Mouse (Mus musculus): ENCODE results near the gene Hhipl1.

Hhipl1 gene

GRCm38 (mm10) chr12:108355271-108355670 lies 49.2 kb downstream of the Hhipl1 start:
- in situ Hi-C loops (cut with MboI, MseI) = no loop called here

GRCm38 (mm10) chr12:108355986-108356385 lies 49.9 kb downstream of the Hhipl1 start:
- in situ Hi-C loops (cut with MboI, MseI) = no loop called here

DNA sequence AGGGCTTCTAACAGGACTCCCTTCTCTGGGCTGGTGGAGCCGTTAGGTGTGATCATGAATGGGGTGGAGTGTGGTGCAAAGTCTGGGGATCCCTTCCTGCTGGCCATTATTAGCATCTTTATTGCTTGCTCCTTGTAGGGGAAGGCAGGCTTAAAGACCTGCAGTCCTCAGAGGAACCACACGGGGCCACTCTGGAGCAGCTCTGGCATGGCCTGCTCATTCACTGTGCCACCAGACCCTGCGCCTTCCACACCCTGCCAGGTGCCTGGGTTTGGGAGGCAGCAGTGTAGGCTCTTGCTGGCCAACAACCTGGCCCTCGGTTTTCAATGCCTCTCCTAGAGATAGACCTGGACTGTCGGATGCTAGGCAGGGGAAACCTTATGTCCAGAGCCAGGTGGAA lies 57.7 kb downstream of the Hhipl1 start:
- in situ Hi-C loops (cut with MboI, MseI) = loop anchor here (5.0 kb wide), 1 partner anchor 134 kb away; no protein-coding TSS in a partner anchor

GRCm38 (mm10) chr12:108365340-108365739 lies 59.3 kb downstream of the Hhipl1 start:
- in situ Hi-C loops (cut with MboI, MseI) = no loop called here

- in situ Hi-C loops (cut with MboI, MseI) = no loop called here
Measured at GRCm38 (mm10) chr12:108365868-108366267, 59.8 kb downstream of the Hhipl1 start.

DNA sequence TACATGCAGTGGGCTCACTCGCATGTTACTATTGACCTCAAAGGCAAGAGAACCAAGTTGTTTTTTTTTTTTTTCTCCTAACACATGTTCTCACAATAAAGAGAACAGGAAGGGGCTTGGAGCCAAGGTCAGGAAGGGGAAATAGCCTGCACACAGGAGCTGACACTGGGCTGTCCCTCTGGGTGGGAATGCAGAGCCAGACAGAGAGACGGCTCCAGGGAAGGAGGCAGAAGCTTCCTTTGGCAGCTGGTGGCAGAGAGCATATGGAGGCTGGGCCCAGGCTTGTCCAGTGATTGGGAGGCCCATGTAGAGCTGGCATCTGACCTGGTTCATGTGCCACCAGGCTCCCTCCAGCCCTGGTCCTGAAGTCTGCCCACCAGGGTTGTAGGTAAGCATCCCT lies 61.8 kb downstream of the Hhipl1 start:
- in situ Hi-C loops (cut with MboI, MseI) = no loop called here

DNA sequence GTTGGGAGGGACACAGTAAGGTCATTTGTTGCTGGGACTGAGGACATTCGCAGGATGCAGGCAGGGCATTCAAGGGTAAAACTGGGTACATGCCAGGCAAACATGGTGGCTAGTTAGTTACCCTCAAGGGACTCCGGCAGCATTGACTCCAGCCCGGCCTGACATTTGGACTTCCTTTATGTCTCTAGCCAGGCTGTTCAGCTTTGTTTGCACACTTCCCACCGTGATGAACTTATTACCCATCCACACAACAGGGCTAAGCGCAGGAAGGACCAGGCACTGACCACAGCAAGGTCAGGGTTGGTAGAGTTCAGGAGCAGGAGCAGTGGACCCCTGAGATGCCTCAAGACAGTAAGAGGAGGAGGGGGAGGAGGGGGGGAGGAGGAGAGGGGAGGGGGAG lies 62.9 kb downstream of the Hhipl1 start:
- in situ Hi-C loops (cut with MboI, MseI) = no loop called here

GRCm38 (mm10) chr12:108370596-108371428 lies 64.7 kb downstream of the Hhipl1 start, which contains the start of gene Eml1:
TSS of gene Eml1 (plus strand) at chr12:108370957.
- in situ Hi-C loops (cut with MboI, MseI) = no loop called here

DNA sequence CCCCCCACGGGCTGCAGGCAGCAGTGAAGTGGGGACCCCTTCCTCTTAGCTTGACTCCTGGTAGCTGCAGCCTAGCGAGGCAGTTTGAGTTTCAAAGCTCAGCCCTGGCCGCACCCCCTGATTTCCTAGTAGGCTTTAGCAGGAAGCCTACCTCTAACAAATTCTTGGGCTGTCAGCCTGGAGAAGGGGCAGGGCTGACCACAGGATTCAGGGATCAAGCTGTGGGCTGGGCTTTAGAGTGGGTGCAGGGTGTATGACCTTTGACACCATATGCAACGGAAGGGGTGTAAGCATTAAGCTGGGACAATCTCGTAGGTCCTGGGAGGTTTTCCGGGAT lies 65.3 kb downstream of the Hhipl1 start:
- in situ Hi-C loops (cut with MboI, MseI) = no loop called here

- in situ Hi-C loops (cut with MboI, MseI) = no loop called here
Measured at GRCm38 (mm10) chr12:108372241-108372640, 66.2 kb downstream of the Hhipl1 start.

DNA sequence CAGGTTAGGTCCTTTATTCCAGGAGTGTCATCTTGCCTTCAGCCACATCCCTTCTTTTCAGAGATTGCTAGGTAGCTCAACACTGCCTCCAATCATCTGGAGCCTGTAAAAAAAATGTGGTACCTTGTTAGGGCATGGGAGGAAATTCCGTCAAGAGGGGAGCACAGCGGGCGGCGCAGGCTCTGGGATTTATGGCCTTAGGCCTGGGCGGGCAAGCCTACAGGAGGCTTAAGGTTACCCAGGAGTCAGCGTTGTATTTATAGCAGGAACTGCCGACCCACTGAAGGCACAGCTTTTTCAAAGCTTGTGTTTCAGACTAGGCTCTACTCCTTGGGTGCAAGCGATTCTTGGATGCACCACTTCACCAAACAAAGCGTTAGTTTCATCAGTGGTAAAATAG lies 67.5 kb downstream of the Hhipl1 start:
- in situ Hi-C loops (cut with MboI, MseI) = no loop called here

DNA sequence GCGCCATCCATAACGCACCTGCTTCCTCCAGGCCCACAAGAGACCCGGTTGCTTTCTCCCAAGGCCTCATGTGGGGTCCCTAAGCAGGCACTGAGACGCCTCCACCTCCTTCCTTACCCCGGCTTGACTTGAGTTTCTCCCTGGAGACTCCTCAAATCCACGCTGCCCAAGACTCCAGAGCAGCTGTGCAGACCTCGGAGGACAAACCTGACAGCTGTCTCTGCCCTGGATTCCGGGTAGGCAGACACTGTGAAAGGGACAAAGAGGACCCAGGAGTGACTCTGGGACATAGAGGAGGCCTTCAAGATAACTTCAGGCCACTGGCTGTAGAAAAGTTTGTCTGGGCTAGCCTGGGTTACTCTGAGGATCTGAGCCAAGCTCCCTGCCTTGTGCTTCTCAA lies 68.6 kb downstream of the Hhipl1 start:
- in situ Hi-C loops (cut with MboI, MseI) = no loop called here

- in situ Hi-C loops (cut with MboI, MseI) = no loop called here
Measured at GRCm38 (mm10) chr12:108378379-108379133, 72.5 kb downstream of the Hhipl1 start.

Measured in T-helper 1 cell (primary cell).